Mouse (Mus musculus) lung, embryonic 14.5 days (tissue): ENCODE data around the gene Rnf7. TPM values are rescaled to one million over a fixed set of nuclear protein-coding genes. Genes with fewer than 3 reads are reported as not detected.

Source experiments
- ATAC-seq: fragments of 200-750 bp; cut with Nextera tagmentation; 2 replicates; pipeline ENCODE4 v1.8.0; 2017; ENCODE audit warnings: mild to moderate bottlenecking, moderate TSS enrichment, moderate library complexity; ENCODE audit not compliant: insufficient read depth
- DNase-seq: peaks from one replicate; pipeline ENCODE4 v3.0.0-alpha.2; 2015
- H3K27ac ChIP-seq: fragments of 300-500 bp; sonication (generic); 2 replicates; pipeline ENCODE4 v1.5.1; 2014; ENCODE audit warnings: low read depth, mild to moderate bottlenecking, moderate library complexity
- H3K27me3 ChIP-seq: fragments of 300-500 bp; sonication (generic); 2 replicates; pipeline ENCODE4 v1.6.1; 2014; ENCODE audit warnings: low read length, control low read depth; ENCODE audit not compliant: insufficient read depth
- H3K36me3 ChIP-seq: fragments of 300-500 bp; sonication (generic); 2 replicates; pipeline ENCODE4 v1.6.1; 2014; ENCODE audit warnings: control low read depth; ENCODE audit not compliant: insufficient read depth
- H3K4me1 ChIP-seq: fragments of 300-500 bp; sonication (generic); 2 replicates; pipeline ENCODE4 v1.6.1; 2014; ENCODE audit warnings: antibody characterized with exemption, control low read depth; ENCODE audit not compliant: insufficient read depth
- H3K4me2 ChIP-seq: fragments of 300-500 bp; sonication (generic); 2 replicates; pipeline ENCODE4 v1.6.1; 2014; ENCODE audit warnings: mild to moderate bottlenecking
- H3K4me3 ChIP-seq: fragments of 300-500 bp; sonication (generic); 2 replicates; pipeline ENCODE4 v1.5.1; 2014; ENCODE audit warnings: low read depth, low read length
- H3K9ac ChIP-seq: fragments of 300-500 bp; sonication (generic); 2 replicates; pipeline ENCODE4 v1.6.1; 2014
- H3K9me3 ChIP-seq: fragments of 300-500 bp; sonication (generic); 2 replicates; pipeline ENCODE4 v1.6.1; 2016; ENCODE audit warnings: low read depth, low read length, control low read depth
- CTCF ChIP-seq: IDR thresholded peaks from 2 replicates; pipeline ENCODE4 v1.5.1; 2016; ENCODE audit warnings: antibody characterized with exemption, low read depth
- WGBS: fragments of 180-500 bp; shearing (Covaris S2); extraction: QIAGEN DNeasy Blood & Tissue Kit; methylation state at CpG from one replicate; pipeline ENCODE4 v1.1.7; 2014; 5-methylcytosine and 5-hydroxymethylcytosine counted together
- polyA plus RNA-seq: library from polyadenylated mRNA; unstranded; fragments of >200 nt; fragmentation: Nextera tagmentation; extraction: Ambion mirVana; gene quantifications from 2 replicates; pipeline ENCODE4 v1.2.1, GENCODE M21; 2014

Gene Rnf7
- polyA plus RNA-seq, 1 experiment from 2014 or later, result 260 TPM

DNA sequence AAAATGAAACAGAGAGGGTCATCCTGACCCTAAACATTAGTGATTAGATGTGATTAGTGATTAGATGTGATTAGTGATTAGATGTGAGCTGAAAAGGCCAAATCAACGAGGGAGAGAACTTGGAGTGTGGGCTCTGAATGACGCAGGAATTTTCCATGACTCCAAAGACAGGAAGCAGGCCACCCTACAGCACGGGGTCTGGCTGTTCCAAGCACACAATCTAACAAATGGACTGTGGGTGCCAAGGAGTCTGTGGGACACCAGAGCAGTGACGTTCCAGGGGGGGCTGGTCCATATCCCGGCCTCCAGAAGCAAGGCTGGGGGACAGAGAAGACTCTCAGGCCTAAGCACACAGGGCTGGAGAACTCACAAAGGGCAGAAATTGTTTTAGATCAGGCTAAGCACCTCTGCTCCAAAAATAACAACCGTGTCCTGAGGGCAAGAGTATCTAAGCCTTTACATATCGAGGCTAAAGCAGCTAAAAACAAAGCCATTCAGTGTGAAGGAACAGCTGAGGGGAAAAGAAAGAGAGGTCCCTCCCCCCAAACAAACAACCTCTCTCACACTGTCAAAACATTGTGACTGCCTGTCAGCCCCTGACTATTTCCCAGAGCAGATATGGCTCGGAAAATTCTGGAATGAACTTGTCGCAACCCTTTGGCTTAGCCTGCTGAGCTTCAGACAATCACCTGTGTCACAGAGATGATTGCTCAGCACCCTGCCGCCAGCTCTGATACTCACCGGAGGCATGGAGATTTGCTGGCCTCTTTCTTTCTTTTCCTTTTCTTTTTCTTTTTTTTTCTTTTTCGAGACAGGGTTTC is 27.4 kb downstream of the Rnf7 start:
- Histone ChIP-seq H3K4me1 (no peaks in the 10 kb centered on the region), H3K9ac (no peak overlapping the region), H3K4me3 (no peak overlapping the region), H3K27me3 (no peaks in the 10 kb centered on the region), H3K4me2 (no peak overlapping the region), H3K9me3 (no peaks in the 10 kb centered on the region), H3K36me3 (no peaks in the 10 kb centered on the region), H3K27ac (no peak overlapping the region)
- DNase-seq (no peak), ATAC-seq (no peak; the same call in 1 of the 2 replicates)
- TF ChIP-seq CTCF, result no peak
- 56% methylated on average over 12 of the region's 12 CpGs for WGBS

DNA sequence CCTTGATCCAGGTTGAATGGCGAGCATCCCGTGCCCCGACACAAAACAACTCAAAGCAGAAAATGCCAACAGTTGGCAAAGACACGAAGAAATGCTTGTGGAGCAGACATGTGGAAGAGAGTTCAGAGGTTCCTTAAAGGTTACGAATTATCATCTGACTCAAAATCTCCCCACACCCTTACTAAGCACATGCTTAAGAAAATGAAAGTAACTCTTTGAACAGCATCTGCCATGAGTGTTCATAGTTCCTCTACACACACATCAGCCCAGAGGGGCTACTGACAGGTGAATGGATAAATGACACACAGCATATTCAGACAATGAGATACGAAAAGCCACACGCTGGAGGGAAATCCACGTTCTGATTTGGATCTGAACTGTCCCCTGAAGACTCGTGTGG is 29.0 kb downstream of the Rnf7 start:
- ATAC-seq (no peak), DNase-seq (no peak)
- no peak overlapping the region for H3K4me3 ChIP-seq
- no peaks in the 10 kb centered on the region for H3K4me1 ChIP-seq
- no peak overlapping the region for H3K27ac ChIP-seq
- no peaks in the 10 kb centered on the region for H3K27me3 ChIP-seq
- no peak overlapping the region for H3K4me2 ChIP-seq
- WGBS, result 79% methylated on average over 9 of the region's 9 CpGs
- H3K9me3 ChIP-seq, result no peaks in the 10 kb centered on the region
- TF ChIP-seq CTCF, result no peak
- no peaks in the 10 kb centered on the region for H3K36me3 ChIP-seq
- H3K9ac ChIP-seq, result no peak overlapping the region

DNA sequence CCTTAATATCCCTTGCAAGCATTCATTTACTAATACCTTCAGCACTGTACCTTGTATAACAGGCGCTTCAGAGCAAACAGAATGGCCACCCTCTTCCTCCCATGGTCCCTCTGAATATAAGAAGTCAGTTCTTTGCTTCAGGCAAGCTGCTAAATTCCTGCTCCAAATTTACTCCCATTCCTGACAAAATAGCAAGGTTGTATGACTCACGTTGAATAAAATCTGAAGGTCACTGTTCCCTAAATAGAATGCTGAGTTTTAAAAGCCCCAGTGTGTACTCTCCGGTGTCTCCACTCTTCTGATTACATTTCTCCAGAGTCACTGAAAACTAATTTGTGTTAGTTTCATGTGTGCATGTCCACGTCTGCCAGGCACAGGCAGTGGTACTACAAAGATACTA is 33.1 kb downstream of the Rnf7 start:
- H3K36me3 ChIP-seq, result no peaks in the 10 kb centered on the region
- H3K27me3 ChIP-seq, result no peaks in the 10 kb centered on the region
- no peak for DNase-seq
- no peak overlapping the region for H3K9ac ChIP-seq
- H3K4me1 ChIP-seq, result no peaks in the 10 kb centered on the region
- H3K4me2 ChIP-seq, result no peak overlapping the region
- H3K9me3 ChIP-seq, result no peaks in the 10 kb centered on the region
- 54% methylated on average over 4 of the region's 4 CpGs for WGBS
- no peak for ATAC-seq
- H3K27ac ChIP-seq, result no peak overlapping the region
- H3K4me3 ChIP-seq, result no peak overlapping the region
- no peak for TF ChIP-seq CTCF

GRCm38 (mm10) chr9:96442081-96442480 is 36.4 kb downstream of the Rnf7 start:
- H3K27ac ChIP-seq, result no peak overlapping the region
- no peak overlapping the region for H3K4me2 ChIP-seq
- 21% methylated on average over 10 of the region's 10 CpGs for WGBS

GRCm38 (mm10) chr9:96438334-96438871 is 40.1 kb downstream of the Rnf7 start:
- ATAC-seq, result peak; percentile 67

More at GRCm38 (mm10) chr9:96442081-96442480, 36.4 kb downstream of the Rnf7 start:
- no peaks in the 10 kb centered on the region for H3K9me3 ChIP-seq
- H3K27me3 ChIP-seq, result no peaks in the 10 kb centered on the region
- ATAC-seq, result no peak
- H3K36me3 ChIP-seq, result no peaks in the 10 kb centered on the region
- TF ChIP-seq CTCF, result no peak
- H3K4me1 ChIP-seq, result peaks cover 15% of the 10 kb centered on the region
- H3K9ac ChIP-seq, result no peak overlapping the region
- no peak for DNase-seq
- H3K4me3 ChIP-seq, result no peak overlapping the region

GRCm38 (mm10) chr9:96437805-96438333 is 40.6 kb downstream of the Rnf7 start:
- H3K4me1 ChIP-seq, result peaks cover 20% of the 10 kb centered on the region

More at GRCm38 (mm10) chr9:96438334-96438871, 40.1 kb downstream of the Rnf7 start:
- WGBS, result 1% methylated on average over 8 of the region's 8 CpGs
- Histone ChIP-seq H3K36me3 (no peaks in the 10 kb centered on the region), H3K4me3 (peak overlapping the region; percentile 43), H3K27me3 (no peaks in the 10 kb centered on the region), H3K9ac (peak overlapping the region; percentile 55), H3K9me3 (no peaks in the 10 kb centered on the region), H3K27ac (peak overlapping the region; percentile 88), H3K4me1 (peaks cover 20% of the 10 kb centered on the region), H3K4me2 (peak overlapping the region; percentile 73)
- DNase-seq, result no peak
- no peak for TF ChIP-seq CTCF

More at GRCm38 (mm10) chr9:96437805-96438333, 40.6 kb downstream of the Rnf7 start:
- H3K9ac ChIP-seq, result peak overlapping the region; percentile 55
- H3K27me3 ChIP-seq, result no peaks in the 10 kb centered on the region
- H3K27ac ChIP-seq, result peak overlapping the region; percentile 88
- H3K9me3 ChIP-seq, result no peaks in the 10 kb centered on the region
- no peak for TF ChIP-seq CTCF
- H3K36me3 ChIP-seq, result no peaks in the 10 kb centered on the region
- H3K4me2 ChIP-seq, result peak overlapping the region; percentile 73
- ATAC-seq (peak; percentile 85), DNase-seq (peak; percentile 83)
- 0% methylated on average over 25 of the region's 25 CpGs for WGBS
- peak overlapping the region; percentile 43 for H3K4me3 ChIP-seq
